Mouse (Mus musculus) thymus, postnatal 4 days (tissue): ENCODE results near the gene Zp1.

Experiments
- DNase-seq: peaks from one replicate; pipeline ENCODE4 v3.0.0; 2021

Zp1 gene

GRCm38 (mm10) chr19:10871328-10871961 is 49.0 kb downstream of the Zp1 start:
- no peak for DNase-seq

GRCm38 (mm10) chr19:10870676-10871075 is 49.8 kb downstream of the Zp1 start:
- no peak for DNase-seq

- no peak for DNase-seq
These were observed 50.4 kb downstream of the Zp1 start, which contains the start of gene Tmem132a for GRCm38 (mm10) chr19:10869886-10870527. Gene Tmem132a (minus strand): TSS chr19:10869940.

- DNase-seq: peak; percentile 60
These were observed 51.1 kb downstream of the Zp1 start for GRCm38 (mm10) chr19:10869241-10869885.

GRCm38 (mm10) chr19:10868623-10869141 is 51.8 kb downstream of the Zp1 start:
- no peak for DNase-seq

- no peak for DNase-seq
These were observed 52.3 kb downstream of the Zp1 start for GRCm38 (mm10) chr19:10867946-10868622.

- no peak for DNase-seq
These were observed 54.1 kb downstream of the Zp1 start for GRCm38 (mm10) chr19:10866351-10866750.
